Mouse (Mus musculus): ENCODE measurements around the gene Ctps.
"Not testable (repeated sequence)": the region's sequence is repeated elsewhere in the genome, so short reads cannot be mapped to it uniquely, and the experiment has no call there.

The Ctps gene

DNA sequence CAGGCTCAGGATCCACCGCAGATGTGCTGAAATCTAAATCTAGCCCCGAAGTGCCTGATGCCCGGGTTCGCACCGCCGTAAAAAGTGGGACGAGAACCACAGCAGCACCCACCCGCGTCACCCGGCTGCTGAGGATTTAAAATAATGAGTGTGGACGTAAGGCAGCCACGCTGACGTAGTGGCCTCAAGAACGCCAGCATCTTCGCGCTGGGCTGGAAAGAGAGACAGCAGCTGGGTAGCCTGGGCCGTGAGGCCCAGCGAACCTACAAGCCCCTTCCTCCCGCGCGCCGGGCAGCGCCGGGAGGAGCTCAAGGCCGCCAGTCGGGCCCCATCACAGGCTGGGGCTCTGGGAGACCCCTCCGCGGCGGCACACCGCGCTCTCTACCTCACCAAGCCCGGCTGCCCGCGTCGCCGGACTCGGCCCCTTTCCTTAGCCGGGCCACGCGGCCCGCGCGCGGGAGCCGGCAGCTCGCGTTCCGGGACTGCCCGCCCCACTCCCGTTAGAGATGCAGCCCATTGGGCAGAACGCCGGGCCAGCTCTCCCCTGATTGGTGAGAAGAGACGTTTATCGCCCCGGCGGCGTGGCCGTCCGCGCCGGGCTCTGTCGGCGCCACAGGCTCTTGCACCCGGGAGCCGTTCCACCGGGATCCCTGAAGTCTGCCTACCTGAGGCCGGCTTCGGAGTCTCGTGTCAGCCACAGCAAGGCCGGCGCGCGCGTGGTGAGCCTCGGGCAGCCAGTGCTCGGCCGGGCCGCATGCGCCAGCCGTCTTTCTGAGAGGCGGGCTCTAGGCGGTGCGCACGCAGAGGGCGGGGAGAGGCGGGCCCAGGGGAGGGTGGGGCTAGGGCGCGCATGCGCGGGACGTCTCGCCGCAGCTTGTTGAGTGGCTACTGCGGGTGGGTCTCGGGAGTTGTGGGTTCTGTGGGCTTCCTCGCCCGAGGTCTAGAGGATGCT is at the start of gene Ctps:
Gene Ctps (minus strand): TSS at position 791 of the 952 bp plus-strand sequence.
- in situ Hi-C loops (cut with MboI, MseI) = loop anchor here (25.0 kb wide), 1 partner anchor 1282 kb away; the partner anchor contains the start of gene Ybx1

DNA sequence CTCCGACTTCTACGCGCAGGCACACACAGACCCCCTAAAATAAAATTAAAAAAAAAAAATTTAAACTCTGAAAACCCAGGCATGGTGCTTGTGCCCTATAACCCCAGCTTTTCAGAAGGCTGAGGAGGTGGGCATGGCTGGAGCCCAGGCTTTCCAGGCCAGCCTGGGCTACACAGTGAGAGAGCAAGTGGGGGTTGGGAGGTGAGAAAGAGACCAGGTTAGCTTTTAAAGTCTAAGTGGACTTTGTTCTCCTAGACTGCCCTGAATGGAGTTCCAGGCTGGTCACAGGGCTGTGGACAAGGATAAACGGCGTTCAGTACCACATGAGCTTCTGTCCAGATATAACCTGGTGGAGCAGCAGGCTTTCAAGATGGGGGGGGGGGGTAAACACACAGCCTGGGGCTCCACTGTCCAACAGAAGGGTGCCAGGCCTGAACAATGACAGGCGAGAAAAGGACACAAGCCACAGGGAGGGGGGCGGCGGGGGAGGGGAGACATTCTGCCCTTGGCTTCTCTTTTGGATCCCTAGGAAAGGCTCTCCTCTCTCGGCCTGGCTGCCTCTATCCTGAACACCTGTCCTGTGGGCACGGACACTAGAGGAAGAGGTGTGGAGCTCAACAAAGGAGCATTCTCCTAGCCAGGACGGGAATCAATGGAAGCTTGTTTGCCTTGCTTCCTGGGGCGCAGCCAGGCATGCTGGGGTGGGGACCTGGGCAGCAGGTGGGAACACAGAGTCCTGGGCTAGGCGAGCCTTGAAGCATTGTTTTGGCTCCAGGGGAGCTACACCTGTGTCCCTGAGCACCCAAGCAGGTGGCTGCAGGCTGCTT is 46.3 kb upstream of the Ctps start:
- in situ Hi-C loops (cut with MboI, MseI) = no loop called here

DNA sequence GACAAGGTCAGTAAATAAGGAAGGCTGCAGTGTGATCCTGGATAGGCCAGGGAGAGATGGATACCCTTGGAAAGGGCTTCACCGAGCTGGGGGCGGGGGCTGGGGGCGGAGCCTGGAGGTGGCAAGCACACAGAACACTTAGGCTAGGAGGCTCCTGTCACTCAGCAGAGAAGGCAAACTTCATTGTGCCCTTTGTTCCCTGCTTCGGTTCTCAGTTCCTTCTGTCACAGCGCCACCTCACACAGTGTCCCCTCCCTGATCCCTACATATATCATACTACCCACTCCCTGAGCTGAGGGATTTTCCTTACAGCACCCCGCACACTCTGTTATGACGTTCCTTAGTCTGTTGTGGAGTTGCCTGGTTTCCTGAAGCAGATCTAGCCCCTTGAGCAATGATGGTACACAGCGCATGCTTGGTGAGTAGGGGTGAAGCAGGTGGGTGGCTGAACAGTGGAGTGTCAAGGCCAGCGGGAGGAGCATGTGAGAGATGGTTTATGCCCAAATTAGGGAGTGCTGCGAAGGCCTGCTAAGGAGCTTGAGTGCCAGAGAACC is 45.5 kb upstream of the Ctps start:
- in situ Hi-C loops (cut with MboI, MseI) = no loop called here

DNA sequence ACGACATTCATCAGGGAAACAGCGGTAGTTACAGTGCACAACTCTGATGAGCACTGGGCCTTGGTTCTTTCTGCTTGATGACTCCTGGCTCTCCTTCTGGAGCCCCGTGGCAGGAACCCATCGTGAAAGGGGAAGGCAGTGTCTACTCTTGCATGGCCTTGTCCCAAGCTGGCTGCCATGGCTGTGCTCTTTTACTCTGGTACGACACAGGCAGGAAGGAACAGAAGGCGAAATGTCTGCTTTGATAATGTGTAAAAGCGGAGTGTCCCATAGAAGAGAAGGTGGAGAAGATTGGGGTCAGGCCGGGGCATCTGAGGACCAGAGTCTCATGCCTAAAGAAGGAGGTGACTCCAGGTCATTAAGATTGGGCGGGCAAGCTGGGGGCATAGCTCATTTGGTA is 44.6 kb upstream of the Ctps start:
- in situ Hi-C loops (cut with MboI, MseI) = no loop called here

DNA sequence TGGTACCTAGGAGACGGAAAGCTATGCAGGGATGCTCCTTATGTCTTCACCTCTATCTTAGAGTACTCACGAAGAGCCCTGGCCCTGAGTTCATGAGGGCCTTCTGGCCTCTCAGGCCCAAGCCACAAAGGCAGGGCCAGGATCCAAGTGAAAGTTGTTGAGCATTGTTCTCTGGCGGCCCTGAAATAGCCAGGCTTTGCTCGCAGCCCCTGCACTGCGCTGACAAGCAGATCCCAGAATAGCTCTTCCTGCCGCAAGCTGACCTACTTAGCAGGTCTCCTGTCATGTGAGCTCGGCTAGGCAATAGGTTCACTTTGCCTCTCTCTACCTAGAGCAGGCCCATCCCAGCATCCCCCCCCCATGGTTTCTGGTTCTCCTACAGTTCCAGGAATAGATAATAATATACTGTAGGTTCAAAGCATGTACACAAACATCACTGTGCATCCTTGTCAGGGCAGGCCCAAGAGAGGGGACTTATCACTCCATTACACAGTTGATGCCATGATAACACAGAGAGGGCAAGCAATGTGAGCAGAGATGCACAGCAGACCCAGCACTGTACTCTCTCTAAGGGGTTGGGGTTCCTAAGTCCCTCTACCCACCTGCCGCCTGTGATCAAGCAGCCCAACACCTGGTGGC is 43.7 kb upstream of the Ctps start:
- in situ Hi-C loops (cut with MboI, MseI) = no loop called here

DNA sequence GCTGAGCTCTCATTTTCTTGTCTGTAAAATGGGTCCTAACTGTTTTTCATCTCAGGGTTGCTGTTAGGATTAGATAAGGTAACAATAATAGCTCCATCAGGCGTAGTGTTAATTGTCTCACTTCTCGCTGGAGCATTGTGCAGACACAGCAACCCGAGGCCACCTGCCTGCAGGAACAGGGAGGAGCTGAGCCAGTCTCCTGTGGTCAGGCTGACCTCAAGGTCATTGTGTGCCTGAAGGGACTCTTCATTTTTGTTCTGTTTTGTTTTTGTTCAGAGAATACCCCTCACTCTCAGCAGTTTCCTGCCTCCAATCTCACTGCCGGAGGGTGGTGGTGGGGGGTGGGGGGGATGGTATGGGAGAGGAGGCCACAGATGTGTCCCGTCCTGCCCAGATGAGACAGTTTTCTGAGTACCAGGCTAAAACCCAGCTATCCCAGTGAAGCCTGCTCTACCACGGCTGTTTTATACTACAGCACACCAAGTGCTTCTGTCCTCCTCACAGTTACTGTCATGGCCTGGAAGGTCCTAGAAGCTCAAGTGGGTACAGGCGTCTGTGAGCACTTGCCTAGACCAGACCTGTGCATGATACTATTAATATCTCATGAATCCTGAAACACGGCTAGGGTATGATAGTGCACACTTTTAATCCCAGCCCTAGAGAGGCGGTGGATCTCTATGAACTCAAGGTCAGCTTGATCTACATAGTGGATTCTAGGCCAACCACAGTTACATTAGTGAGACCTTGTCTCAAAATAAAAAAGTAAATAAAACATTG is 42.4 kb upstream of the Ctps start:
- in situ Hi-C loops (cut with MboI, MseI) = no loop called here

DNA sequence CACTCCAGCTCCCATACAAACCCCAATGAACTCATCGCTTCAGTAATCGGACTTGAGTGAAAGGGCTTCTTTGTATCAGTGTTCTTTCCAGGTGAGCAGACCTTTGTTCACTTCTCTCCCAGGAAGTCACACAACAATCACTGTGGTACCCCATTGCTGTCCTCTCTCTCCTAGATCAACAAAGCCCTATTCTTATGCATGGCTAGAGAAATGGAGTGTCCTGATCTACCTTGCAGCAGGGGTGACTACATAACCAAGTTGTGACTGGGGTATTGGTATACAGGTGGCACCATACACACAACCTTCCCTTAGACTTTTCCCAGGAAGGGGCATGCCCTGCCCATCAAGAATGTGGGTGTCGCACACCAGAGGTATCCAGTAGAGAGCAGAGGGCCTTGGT is 40.9 kb upstream of the Ctps start:
- in situ Hi-C loops (cut with MboI, MseI) = no loop called here

DNA sequence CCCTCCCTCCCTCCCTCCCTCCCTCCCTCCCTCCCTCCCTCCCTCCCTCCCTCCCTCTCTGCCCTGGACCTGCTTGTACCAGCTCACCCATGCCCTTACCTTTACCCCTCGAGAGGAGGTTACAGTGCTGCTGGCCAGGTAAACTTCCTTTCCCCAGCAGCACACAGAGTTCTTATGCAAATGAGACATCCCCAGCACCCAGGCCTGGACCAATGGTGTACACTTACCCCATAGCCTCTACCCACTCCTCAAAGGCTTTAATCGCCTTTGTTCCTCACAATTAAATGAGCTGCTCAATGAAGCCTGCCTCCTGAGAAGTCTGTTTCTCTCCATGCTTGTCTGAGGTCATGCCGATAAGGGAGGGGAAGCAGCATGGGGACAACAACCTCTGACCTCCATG is 36.9 kb upstream of the Ctps start:
- in situ Hi-C loops (cut with MboI, MseI) = no loop called here

DNA sequence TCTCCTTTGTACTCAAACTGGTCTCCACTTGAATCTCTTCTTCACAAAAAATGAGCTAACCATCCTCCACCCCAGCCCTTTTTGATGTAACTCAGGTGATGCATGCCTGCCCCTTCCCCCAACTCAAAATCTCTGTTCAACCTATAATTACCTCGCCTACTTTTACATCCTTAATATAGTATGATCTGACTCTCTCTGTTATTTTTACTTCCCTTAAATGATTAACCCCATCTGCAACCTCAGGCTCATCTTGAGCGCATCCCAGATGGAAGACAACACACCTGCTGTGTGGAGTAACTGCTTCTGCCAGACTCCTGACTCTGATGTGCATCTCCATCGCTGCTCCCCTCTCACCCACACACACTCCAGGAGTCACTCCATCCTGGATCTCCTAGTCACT is 32.6 kb upstream of the Ctps start:
- in situ Hi-C loops (cut with MboI, MseI) = no loop called here

DNA sequence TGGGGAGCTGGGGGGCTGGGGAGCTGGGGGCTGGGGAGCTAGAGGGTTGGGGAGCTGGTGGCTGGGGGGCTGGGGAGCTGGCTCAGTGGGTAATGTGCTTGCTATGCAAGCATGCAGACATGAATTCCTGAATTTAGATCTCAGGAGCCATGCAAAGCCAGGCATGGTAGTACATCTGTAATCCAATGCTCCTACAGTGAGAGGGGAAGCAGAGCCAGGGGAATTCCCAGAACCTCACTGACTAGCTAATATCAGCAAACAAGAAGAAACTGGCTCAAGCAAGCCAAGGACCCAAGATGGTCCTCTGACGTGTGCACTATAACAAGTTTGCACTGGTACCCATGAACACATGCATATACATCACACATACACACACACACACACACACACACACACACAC is 31.7 kb upstream of the Ctps start:
- in situ Hi-C loops (cut with MboI, MseI) = no loop called here

DNA sequence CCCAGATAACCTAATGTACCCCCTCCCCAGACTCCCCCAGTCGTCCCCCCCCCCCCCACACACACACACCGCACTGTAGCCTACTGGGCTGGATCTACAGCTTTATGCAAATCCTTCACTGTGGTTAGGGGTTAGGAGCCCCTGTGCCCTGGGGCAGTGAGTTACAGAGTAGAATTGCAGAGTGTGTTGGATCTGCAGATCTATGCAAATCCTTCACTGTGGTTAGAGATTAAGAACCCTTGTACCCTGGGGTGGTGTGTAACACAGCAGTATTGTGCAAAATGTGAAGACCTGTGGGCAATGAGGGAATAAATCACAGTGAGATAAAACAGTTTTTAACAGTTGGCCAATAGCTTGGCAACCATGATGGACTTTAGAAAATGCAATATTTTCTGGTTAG is 28.8 kb upstream of the Ctps start:
- in situ Hi-C loops (cut with MboI, MseI) = no loop called here

DNA sequence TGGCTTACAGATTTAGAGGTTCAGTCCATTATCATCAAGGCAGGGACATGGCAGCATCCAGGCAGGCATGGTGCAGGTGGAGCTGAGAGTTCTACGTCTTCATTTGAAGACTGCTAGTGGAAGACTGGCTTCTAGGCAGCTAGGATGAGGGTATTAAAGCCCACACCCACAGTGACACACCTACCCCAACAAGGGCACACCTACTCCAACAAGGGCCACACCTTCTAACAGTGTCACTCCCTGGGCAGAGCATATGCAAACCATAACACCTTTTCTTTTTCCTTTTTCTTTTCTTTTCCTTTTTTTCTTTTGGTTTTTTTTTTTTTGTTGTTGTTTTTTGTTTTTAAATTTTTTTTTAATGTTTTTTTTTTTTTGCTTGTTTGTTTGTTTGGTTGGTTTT is 26.1 kb upstream of the Ctps start:
- in situ Hi-C loops (cut with MboI, MseI) = not testable (repeated sequence)

DNA sequence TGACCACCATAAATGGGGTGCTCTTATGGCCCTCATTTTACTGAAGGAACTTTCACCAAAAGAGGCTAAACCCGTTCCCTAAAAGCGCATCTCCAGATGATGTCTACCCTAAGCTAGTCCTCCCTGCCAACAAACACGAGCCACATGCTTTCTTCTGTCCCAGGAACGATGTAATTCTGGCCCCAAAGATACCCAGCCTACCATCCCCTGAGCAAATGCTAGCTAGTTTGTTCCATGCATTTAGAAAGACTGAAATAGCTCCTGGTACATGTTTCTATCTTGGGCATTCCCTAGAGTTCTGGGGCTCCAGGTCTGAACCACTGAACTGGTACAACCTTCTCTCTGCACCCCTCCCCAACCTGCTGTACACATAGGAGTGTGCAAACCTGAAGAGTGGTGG is 20.9 kb upstream of the Ctps start:
- in situ Hi-C loops (cut with MboI, MseI) = loop anchor here (5.0 kb wide), 1 partner anchor 91 kb away; no protein-coding TSS in a partner anchor

DNA sequence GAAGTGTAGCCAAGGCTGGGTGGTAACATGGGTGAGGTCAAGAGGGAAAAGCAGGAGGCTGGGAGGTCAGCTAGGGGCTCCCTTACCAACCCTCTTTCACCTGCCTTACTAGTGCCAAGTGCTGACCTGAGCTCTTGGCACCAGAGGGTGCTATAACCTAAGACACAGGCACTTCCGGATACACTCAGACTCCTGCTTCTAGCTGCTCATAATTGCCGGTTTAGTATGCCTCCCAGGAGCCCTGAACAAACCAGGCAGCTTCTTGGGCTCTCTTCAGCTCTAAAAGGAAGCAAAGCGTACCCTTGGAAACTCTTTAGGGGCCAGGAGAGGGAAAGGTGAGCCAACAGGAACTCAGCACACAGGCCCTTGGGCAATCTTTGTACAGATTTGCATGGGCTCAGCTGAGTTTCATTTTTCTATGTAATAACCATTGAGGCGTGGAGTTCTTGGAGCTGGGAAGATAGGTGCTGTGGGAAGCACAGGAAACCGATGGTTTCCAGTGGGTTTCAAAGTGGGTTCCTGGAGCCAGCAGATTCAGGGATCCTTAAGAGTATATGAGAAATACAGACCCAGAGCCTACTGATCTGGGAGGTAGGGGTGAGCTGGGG is 19.8 kb upstream of the Ctps start:
- in situ Hi-C loops (cut with MboI, MseI) = loop anchor here (5.0 kb wide), 1 partner anchor 92 kb away; no protein-coding TSS in a partner anchor

DNA sequence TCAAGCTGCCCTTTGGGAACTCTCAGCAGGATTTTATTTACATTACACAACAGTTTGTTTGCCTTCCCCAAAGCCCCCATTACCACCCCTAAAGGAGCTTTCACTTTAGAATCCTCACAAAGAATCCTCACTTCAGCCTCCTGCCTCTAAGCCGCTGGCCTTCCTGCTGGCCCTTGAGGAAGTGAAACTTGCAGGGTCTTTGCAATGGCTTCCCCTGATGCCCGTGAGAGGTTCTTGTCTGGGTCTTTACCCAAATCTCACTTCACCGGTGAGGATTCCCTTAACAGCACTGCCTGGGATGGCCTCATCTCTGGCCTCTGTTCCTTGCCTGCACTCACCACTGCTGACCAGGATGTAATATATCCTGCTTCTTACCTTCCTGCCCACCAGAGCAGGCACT is 19.0 kb upstream of the Ctps start:
- in situ Hi-C loops (cut with MboI, MseI) = no loop called here

DNA sequence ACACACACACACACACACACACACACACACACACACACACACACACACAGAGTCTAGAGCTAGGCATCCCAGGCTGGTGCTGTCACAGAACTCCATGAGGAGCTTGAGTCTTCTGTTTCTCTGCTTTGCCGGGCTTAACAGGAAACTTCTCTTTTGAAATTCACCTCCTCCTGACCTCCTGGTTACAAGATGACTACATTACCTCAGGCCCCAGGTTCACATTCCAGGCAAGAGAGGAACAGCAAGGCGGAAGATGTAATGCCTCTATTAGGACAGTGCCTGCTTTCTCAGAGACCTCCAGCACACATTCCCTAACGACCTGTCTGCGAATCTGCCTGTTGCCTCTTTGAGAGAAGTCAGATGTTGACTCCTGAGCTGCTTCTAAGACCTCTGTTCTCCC is 18.4 kb upstream of the Ctps start, which contains the start of gene Gm8439:
Gene Gm8439 (plus strand): TSS at position 301 of the 400 bp plus-strand sequence.
- in situ Hi-C loops (cut with MboI, MseI) = no loop called here

DNA sequence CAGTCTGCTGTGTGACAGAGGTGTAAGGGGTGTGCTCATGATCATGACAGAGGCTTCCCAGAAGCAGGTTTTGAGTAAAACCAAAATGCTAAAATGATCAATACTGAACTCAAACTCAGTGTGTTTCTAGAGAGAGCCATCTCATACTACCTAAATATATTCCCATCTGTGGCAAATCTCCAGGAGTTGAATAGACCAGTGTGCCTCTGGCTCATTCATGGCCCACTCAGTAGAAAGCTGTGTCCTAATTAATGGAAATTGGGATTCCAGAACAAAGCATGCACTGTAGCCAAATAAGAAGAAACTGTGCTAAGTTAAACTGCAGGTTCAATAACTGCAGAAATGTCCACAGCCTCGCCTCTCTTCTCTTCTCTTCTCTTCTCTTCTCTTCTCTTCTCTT is 16.9 kb upstream of the Ctps start:
- in situ Hi-C loops (cut with MboI, MseI) = no loop called here

DNA sequence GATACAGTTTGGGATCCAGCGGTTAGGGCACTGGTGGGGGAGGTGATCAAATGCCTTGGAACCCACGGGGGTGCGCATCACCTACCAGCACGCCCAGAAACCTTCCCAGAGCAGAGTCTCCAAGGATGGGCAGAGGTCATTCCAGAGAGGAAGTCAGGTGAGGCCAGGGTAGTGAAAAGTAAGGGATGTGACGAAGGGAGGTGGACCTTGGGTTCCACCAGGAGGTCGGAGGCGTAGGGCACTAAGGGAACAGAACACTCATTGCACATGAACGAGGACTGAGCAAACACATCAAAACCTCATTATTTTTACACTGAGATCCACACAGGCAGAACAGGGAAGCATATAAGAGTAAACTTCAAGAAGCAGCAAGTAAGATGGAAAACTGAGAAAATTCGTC is 11.6 kb upstream of the Ctps start:
- in situ Hi-C loops (cut with MboI, MseI) = loop anchor here (5.0 kb wide), 1 partner anchor 321 kb away; no protein-coding TSS in a partner anchor

DNA sequence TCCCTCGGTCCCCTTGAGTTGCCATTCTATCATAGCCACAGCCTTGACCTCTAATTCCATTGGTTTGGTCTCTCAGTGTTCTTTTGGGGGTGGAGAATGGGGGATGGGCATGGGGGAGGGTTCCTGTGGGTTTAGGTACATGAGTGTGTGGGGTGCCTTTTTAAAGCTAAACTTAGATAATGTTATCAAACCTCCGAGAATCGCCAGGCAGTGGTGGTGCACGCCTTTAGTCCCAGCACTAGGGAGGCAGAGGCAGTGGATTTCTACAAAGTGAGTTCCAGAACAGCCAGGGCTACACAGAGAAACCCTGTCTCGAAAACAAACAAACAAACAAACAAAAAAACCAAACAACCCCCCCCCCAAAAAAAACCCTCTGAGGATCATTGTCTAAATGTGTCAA is 10.8 kb upstream of the Ctps start:
- in situ Hi-C loops (cut with MboI, MseI) = loop anchor here (5.0 kb wide), 1 partner anchor 321 kb away; no protein-coding TSS in a partner anchor

DNA sequence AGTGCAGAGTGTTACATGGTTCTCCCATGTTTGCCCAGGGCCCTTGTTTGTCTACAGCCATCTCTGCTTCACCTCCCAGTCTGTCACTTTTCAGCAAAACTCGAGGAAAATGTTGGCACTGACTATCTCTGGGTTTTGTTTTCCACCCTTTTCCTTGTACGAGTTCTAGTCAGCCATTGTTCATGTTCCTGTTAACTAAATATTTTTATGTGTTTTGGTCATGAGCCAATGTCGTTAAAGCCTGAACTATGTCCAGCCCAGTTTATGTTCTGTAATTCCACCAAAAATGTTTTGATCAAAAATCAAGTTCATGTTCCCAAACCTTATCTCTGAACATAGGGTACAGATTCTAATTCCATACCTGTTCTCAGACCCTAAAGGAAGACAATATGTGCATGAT is 1.6 kb upstream of the Ctps start:
- in situ Hi-C loops (cut with MboI, MseI) = loop anchor here (25.0 kb wide), 1 partner anchor 1284 kb away; the partner anchor contains the start of gene Ybx1

Measured in regulatory T cell (primary cell).